Mouse (Mus musculus) kidney, embryonic 14.5 days (tissue): ENCODE data around the gene Rsrc1. TPM values are rescaled to one million over a fixed set of nuclear protein-coding genes. Genes with fewer than 3 reads are reported as not detected.

Experiments used
- ATAC-seq: fragments of 200-750 bp; cut with Nextera tagmentation; 2 replicates; pipeline ENCODE4 v1.8.0; 2017; ENCODE audit warnings: moderate number of reproducible peaks, mild to moderate bottlenecking, moderate TSS enrichment, moderate library complexity; ENCODE audit not compliant: low FRiP score, low TSS enrichment
- H3K27ac ChIP-seq: fragments of 300-500 bp; sonication (generic); 2 replicates; pipeline ENCODE4 v1.5.1; 2014; ENCODE audit warnings: low read depth, mild to moderate bottlenecking, low read length, moderate library complexity, mixed read lengths
- H3K27me3 ChIP-seq: fragments of 300-500 bp; sonication (generic); 2 replicates; pipeline ENCODE4 v1.6.1; 2014; ENCODE audit warnings: mild to moderate bottlenecking, low read length; ENCODE audit not compliant: control insufficient read depth, insufficient read depth
- H3K36me3 ChIP-seq: fragments of 300-500 bp; sonication (generic); 2 replicates; pipeline ENCODE4 v1.6.1; 2014; ENCODE audit warnings: low read length, mixed read lengths; ENCODE audit not compliant: control insufficient read depth, insufficient read depth
- H3K4me1 ChIP-seq: fragments of 300-500 bp; sonication (generic); 2 replicates; pipeline ENCODE4 v1.6.1; 2014; ENCODE audit warnings: low read length, mixed read lengths; ENCODE audit not compliant: control insufficient read depth, insufficient read depth
- H3K4me2 ChIP-seq: fragments of 300-500 bp; sonication (generic); replicated peaks from 2 replicates; pipeline ENCODE4 v1.6.1; 2014; ENCODE audit warnings: low read depth, mild to moderate bottlenecking, low read length
- H3K4me3 ChIP-seq: fragments of 300-500 bp; sonication (generic); 2 replicates; pipeline ENCODE4 v1.5.1; 2014; ENCODE audit warnings: mild to moderate bottlenecking, low read length
- H3K9ac ChIP-seq: fragments of 300-500 bp; sonication (generic); 2 replicates; pipeline ENCODE4 v1.6.1; 2014; ENCODE audit warnings: low read depth, mild to moderate bottlenecking, low read length, moderate library complexity
- H3K9me3 ChIP-seq: fragments of 300-500 bp; sonication (generic); 2 replicates; pipeline ENCODE4 v1.6.1; 2016; ENCODE audit warnings: low read length; ENCODE audit not compliant: control insufficient read depth
- WGBS: fragments of 180-500 bp; shearing (Covaris S2); extraction: QIAGEN DNeasy Blood & Tissue Kit; methylation state at CpG from one replicate; pipeline ENCODE4 v1.1.7; 2014; 5-methylcytosine and 5-hydroxymethylcytosine counted together
- polyA plus RNA-seq: library from polyadenylated mRNA; unstranded; fragments of >200 nt; fragmentation: Nextera tagmentation; extraction: Ambion mirVana; gene quantifications from 2 replicates; pipeline ENCODE4 v1.2.1, GENCODE M21; 2014

The Rsrc1 gene
- 38.5 and 43.8 TPM in 2 replicates for polyA plus RNA-seq

DNA sequence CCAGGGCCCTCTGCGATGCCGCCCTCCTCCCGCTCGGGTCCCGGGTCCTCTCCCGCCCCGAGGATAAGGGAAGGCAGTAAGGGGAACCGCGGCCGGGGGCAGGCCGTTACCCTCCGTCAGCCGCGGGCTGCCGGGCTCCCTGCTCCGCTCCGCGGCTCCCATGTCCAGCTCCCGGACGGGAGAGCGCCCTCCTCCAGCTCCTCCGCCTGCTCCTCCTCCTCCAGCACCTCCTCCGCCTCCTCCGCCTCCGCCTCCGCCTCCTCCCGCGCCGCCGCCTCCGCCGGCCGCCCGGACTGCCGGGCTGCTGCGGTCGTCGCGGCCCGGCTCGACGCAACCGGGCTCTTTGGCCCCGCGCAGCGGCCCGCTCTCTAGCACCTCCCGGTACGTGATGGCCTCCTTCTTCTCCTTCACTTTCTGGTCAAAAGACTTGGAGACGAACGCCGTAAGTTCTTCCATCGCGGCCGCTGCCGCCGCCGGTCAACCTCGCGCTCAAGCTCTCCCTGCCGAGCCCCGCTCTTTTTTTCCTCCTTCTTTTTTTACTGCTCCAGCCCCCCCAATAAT is at the start of gene Rsrc1:
Gene Rsrc1 (plus strand): TSS at position 290 of the 561 bp plus-strand sequence.
- no peak within 1 kb of the TSS for H3K27ac ChIP-seq
- peak; percentile 68 for ATAC-seq

GRCm38 (mm10) chr3:66939675-66940074 is 41.5 kb upstream of the Rsrc1 start:
- Histone ChIP-seq H3K27ac (no peak overlapping the region), H3K4me1 (no peaks in the 10 kb centered on the region), H3K27me3 (no peaks in the 10 kb centered on the region), H3K9ac (no peak overlapping the region), H3K4me3 (no peak overlapping the region), H3K36me3 (no peaks in the 10 kb centered on the region), H3K4me2 (no peak overlapping the region), H3K9me3 (no peaks in the 10 kb centered on the region)
- no peak for ATAC-seq
- WGBS = 53% methylated on average over 10 of the region's 10 CpGs

More for the DNA sequence above, at the start of gene Rsrc1:
- Histone ChIP-seq H3K36me3 (no peaks in the 10 kb centered on the region), H3K9ac (peak within 1 kb of the TSS; percentile 40; the same call in 1 of the 2 replicates), H3K4me2 (peak within 1 kb of the TSS; percentile 60), H3K27me3 (peaks cover 71% of the 10 kb centered on the region), H3K4me1 (peaks cover 5% of the 10 kb centered on the region; the same call in 1 of the 2 replicates), H3K9me3 (no peaks in the 10 kb centered on the region), H3K4me3 (peak within 1 kb of the TSS; percentile 50)
- WGBS = under 1% methylated on average over 40 of the region's 62 CpGs

DNA sequence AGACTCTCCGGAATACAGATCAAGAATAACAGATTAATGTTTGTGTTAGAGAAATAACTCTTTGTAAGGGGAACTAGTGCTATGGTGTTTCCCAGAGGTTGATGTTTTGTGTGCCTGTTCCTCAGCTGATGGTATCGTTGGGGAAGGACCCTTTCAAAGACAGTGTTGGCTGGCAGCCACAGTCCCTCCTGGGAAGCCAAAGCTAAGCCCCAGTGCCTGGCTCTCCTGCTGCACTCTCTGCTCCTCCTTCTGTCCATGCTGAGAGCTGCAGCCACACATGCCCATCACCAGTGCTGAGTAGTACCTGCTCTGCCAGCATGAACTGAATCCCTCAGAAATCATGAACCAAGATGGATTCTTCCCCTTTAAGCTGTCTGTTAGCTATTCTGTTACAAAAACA is 26.1 kb upstream of the Rsrc1 start:
- Histone ChIP-seq H3K27ac (no peak overlapping the region), H3K4me3 (no peak overlapping the region), H3K36me3 (no peaks in the 10 kb centered on the region), H3K9me3 (no peaks in the 10 kb centered on the region), H3K9ac (no peak overlapping the region), H3K4me1 (no peaks in the 10 kb centered on the region), H3K4me2 (no peak overlapping the region), H3K27me3 (no peaks in the 10 kb centered on the region)
- no peak for ATAC-seq
- 68% methylated on average over 2 of the region's 2 CpGs for WGBS

GRCm38 (mm10) chr3:66959972-66960371 is 21.2 kb upstream of the Rsrc1 start:
- Histone ChIP-seq H3K9me3 (no peaks in the 10 kb centered on the region), H3K36me3 (no peaks in the 10 kb centered on the region), H3K27me3 (peaks cover 2% of the 10 kb centered on the region; the same call in 1 of the 2 replicates), H3K4me1 (no peaks in the 10 kb centered on the region), H3K27ac (no peak overlapping the region), H3K4me3 (no peak overlapping the region), H3K4me2 (no peak overlapping the region), H3K9ac (no peak overlapping the region)
- WGBS = 66% methylated on average over 5 of the region's 5 CpGs
- no peak for ATAC-seq

DNA sequence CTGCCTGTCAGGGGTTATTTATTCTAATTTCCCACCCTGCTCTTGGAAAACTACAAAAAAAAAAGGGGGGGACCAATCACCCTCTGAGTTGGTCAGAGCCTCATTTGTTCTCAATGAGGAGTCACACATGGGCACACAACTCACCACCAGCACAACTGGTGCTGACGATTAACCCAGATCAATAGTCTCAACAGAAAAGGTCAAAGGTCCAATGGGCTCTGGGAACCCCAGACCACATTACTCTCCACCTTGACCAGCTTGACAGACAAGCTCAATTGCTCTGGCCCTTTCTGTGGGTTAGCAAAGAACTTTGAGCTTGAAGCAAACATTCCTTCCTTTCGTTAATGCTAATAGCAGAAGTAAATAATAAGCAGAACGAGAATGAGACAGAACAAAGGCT is 16.3 kb upstream of the Rsrc1 start:
- no peak overlapping the region for H3K9ac ChIP-seq
- no peaks in the 10 kb centered on the region for H3K36me3 ChIP-seq
- no peak overlapping the region for H3K4me3 ChIP-seq
- no peak for ATAC-seq
- H3K9me3 ChIP-seq = no peaks in the 10 kb centered on the region
- peaks cover 27% of the 10 kb centered on the region for H3K27me3 ChIP-seq
- no peaks in the 10 kb centered on the region for H3K4me1 ChIP-seq
- WGBS = 56% methylated on average over 3 of the region's 3 CpGs
- H3K27ac ChIP-seq = no peak overlapping the region
- no peak overlapping the region for H3K4me2 ChIP-seq

DNA sequence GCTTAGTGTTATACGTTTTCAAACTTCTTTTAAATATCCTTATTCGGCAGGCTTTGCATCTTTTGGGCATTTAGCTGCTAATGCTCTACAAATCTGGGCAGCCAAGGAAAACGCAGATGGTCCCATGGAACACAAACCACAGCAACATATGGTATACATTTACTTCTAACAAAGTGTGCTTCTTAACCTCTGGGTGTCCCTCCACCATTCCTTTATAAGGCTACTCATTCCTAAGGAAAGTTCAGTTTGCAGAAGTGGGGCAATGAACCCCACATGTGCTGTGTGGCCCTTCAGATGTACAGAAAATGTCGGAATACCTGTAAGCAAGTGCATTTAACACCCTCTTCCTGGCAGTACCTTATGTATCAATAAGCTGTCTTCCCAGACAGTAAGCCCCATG is 13.7 kb upstream of the Rsrc1 start:
- ATAC-seq = no peak
- Histone ChIP-seq H3K4me2 (no peak overlapping the region), H3K9me3 (no peaks in the 10 kb centered on the region), H3K4me3 (no peak overlapping the region), H3K4me1 (peaks cover 3% of the 10 kb centered on the region; the same call in 1 of the 2 replicates), H3K36me3 (no peaks in the 10 kb centered on the region), H3K27me3 (peaks cover 52% of the 10 kb centered on the region), H3K27ac (no peak overlapping the region), H3K9ac (no peak overlapping the region)
- 75% methylated on average over 4 of the region's 4 CpGs for WGBS

- H3K27me3 ChIP-seq = peaks cover 73% of the 10 kb centered on the region
- H3K4me3 ChIP-seq = no peak overlapping the region
- H3K9ac ChIP-seq = no peak overlapping the region
- no peak for ATAC-seq
- no peak overlapping the region for H3K4me2 ChIP-seq
- no peaks in the 10 kb centered on the region for H3K36me3 ChIP-seq
- peaks cover 3% of the 10 kb centered on the region; the same call in 1 of the 2 replicates for H3K4me1 ChIP-seq
- 5% methylated on average over 10 of the region's 10 CpGs for WGBS
- H3K9me3 ChIP-seq = no peaks in the 10 kb centered on the region
- H3K27ac ChIP-seq = no peak overlapping the region
Observed at GRCm38 (mm10) chr3:66970261-66970660, 10.9 kb upstream of the Rsrc1 start.

DNA sequence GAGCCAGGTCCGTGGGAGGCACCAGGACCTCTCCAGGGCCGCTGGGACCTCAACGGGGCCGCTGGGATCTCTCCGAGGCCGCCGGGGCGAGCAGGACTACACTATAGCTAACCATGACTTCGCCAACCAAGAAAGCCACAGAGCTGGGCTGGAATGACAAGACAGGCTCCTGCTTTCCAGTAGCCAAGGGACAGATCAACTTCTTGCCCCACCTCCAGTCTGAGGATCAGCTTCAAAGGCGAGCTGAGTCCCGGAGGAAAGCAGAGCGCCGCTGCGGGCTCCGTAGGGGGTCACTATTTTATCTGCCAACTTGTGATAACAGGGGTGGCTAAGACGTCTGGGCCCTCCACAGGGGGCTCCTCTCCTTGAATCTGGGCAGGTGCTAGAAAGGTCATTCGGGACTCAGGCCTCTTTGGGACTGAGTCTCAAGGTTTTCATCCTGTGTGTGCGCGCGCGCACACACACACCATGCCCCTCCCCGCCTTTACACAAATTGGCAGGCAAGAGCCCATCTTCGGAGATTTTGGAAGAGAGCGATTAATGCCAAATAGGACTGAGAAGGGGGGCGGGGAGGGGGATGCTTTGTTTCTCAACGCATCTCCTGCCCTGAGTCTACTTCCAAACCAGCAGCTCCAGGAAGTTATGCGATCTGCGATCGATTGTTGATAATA is 10.4 kb upstream of the Rsrc1 start:
- ATAC-seq = no peak; the same call in 1 of the 2 replicates
- Histone ChIP-seq H3K4me1 (peaks cover 3% of the 10 kb centered on the region; the same call in 1 of the 2 replicates), H3K9me3 (no peaks in the 10 kb centered on the region), H3K9ac (no peak overlapping the region), H3K4me2 (no peak overlapping the region), H3K27me3 (peaks cover 77% of the 10 kb centered on the region), H3K27ac (no peak overlapping the region), H3K36me3 (no peaks in the 10 kb centered on the region), H3K4me3 (no peak overlapping the region)
- WGBS = 2% methylated on average over 29 of the region's 29 CpGs

- no peak overlapping the region for H3K9ac ChIP-seq
- ATAC-seq = no peak
- H3K9me3 ChIP-seq = no peaks in the 10 kb centered on the region
- no peaks in the 10 kb centered on the region for H3K36me3 ChIP-seq
- H3K27me3 ChIP-seq = peaks cover 87% of the 10 kb centered on the region
- 4% methylated on average over 16 of the region's 16 CpGs for WGBS
- H3K4me1 ChIP-seq = peaks cover 3% of the 10 kb centered on the region; the same call in 1 of the 2 replicates
- no peak overlapping the region for H3K27ac ChIP-seq
- no peak overlapping the region for H3K4me3 ChIP-seq
- H3K4me2 ChIP-seq = no peak overlapping the region
Observed at GRCm38 (mm10) chr3:66972191-66972950, 8.8 kb upstream of the Rsrc1 start.
